Mouse (Mus musculus) MEL (cell line): Measurements from ENCODE around the gene Arhgap45. TPM values are rescaled to one million over a fixed set of nuclear protein-coding genes. Genes with fewer than 3 reads are reported as not detected.

Source experiments
- DNase-seq: peaks from one replicate; pipeline ENCODE4 v3.0.0; 2011; ENCODE audit warnings: low read depth, low spot score
- H3K27ac ChIP-seq: 2 replicates; pipeline ENCODE4 v1.5.1; 2012; ENCODE audit warnings: low read depth, mild to moderate bottlenecking, control low read depth, low read length, moderate library complexity; ENCODE audit not compliant: control insufficient read depth
- H3K27me3 ChIP-seq, 2 experiments: fragments of 150-350 bp in 1 of 2; sonication (generic) in 1 of 2; 2 replicates each; pipeline ENCODE4 v1.6.1; 2012; ENCODE audit warnings: low read length in 2 of 2, mild to moderate bottlenecking in 2 of 2, improper control_type of control experiment in 1 of 2, moderate library complexity in 1 of 2; ENCODE audit not compliant: insufficient read depth in 2 of 2, control insufficient read depth in 1 of 2
- H3K36me3 ChIP-seq, 2 experiments: 2 replicates each; pipeline ENCODE4 v1.6.1; 2012 to 2014; ENCODE audit warnings: low read length in 2 of 2, improper control_type of control experiment in 1 of 2, inconsistent platforms in 1 of 2, mild to moderate bottlenecking in 1 of 2; ENCODE audit not compliant: insufficient read depth in 2 of 2, control insufficient read depth in 1 of 2
- H3K4me1 ChIP-seq, 2 experiments: fragments of 150-350 bp in 1 of 2; sonication (generic) in 1 of 2; 2 replicates each; pipeline ENCODE4 v1.6.1; 2012; ENCODE audit warnings: low read length in 2 of 2, improper control_type of control experiment in 1 of 2, mild to moderate bottlenecking in 1 of 2; ENCODE audit not compliant: insufficient read depth in 2 of 2, control insufficient read depth in 1 of 2
- H3K4me3 ChIP-seq, 2 experiments: fragments of 150-350 bp in 1 of 2; sonication (generic) in 1 of 2; 2 replicates each; pipeline ENCODE4 v1.5.1; 2012; ENCODE audit warnings: low read depth in 2 of 2, low read length in 2 of 2, mild to moderate bottlenecking in 2 of 2, moderate library complexity in 2 of 2, control low read depth in 1 of 2, improper control_type of control experiment in 1 of 2; ENCODE audit not compliant: control insufficient read depth in 1 of 2, insufficient read depth in 1 of 2
- H3K79me2 ChIP-seq: 2 replicates; pipeline ENCODE4 v1.6.1; 2012; ENCODE audit warnings: mild to moderate bottlenecking, low read length, moderate library complexity; ENCODE audit not compliant: control insufficient read depth, poor library complexity, insufficient read depth
- H3K9ac ChIP-seq: 2 replicates; pipeline ENCODE4 v1.6.1; 2012; ENCODE audit warnings: low read depth, mild to moderate bottlenecking, control low read depth, low read length, moderate library complexity; ENCODE audit not compliant: control insufficient read depth, poor library complexity, severe bottlenecking
- H3K9me3 ChIP-seq: fragments of 150-350 bp; sonication (generic); replicated peaks from 2 replicates; pipeline ENCODE4 v1.6.1; 2012; ENCODE audit warnings: mild to moderate bottlenecking, low read length, improper control_type of control experiment, moderate library complexity; ENCODE audit not compliant: insufficient read depth
- BHLHE40 ChIP-seq: IDR thresholded peaks from 2 replicates; pipeline ENCODE4 v1.6.1; 2012; ENCODE audit warnings: low read depth, mild to moderate bottlenecking, inconsistent platforms, low read length, improper control_type of control experiment, borderline replicate concordance
- EP300 ChIP-seq, 2 experiments: IDR thresholded peaks; 2 replicates each; pipeline ENCODE4 v1.6.1; 2011; ENCODE audit warnings: improper control_type of control experiment in 2 of 2, low read length in 2 of 2, low read depth in 1 of 2, mild to moderate bottlenecking in 1 of 2
- GATA1 ChIP-seq: IDR thresholded peaks from 2 replicates; pipeline ENCODE4 v1.6.1; 2011; ENCODE audit warnings: low read depth, low read length, improper control_type of control experiment
- JUND ChIP-seq: IDR thresholded peaks from 2 replicates; pipeline ENCODE4 v1.6.1; 2011; ENCODE audit warnings: low read depth, mild to moderate bottlenecking, improper control_type of control experiment, low read length
- MAFK ChIP-seq: IDR thresholded peaks from 2 replicates; pipeline ENCODE4 v1.6.1; 2011; ENCODE audit warnings: low read depth, mild to moderate bottlenecking, low read length, improper control_type of control experiment, borderline replicate concordance
- MAX ChIP-seq: IDR thresholded peaks from 2 replicates; pipeline ENCODE4 v1.6.1; 2011; ENCODE audit warnings: low read length, improper control_type of control experiment
- MXI1 ChIP-seq: IDR thresholded peaks from 2 replicates; pipeline ENCODE4 v1.6.1; 2011; ENCODE audit warnings: mild to moderate bottlenecking, low read depth, low read length, improper control_type of control experiment
- MYC ChIP-seq: IDR thresholded peaks from 2 replicates; pipeline ENCODE4 v1.6.1; 2011; ENCODE audit warnings: low read depth, mild to moderate bottlenecking, low read length, improper control_type of control experiment, moderate library complexity
- NELFE ChIP-seq: IDR thresholded peaks from 2 replicates; pipeline ENCODE4 v1.6.1; 2011; ENCODE audit warnings: low read depth, low read length, improper control_type of control experiment
- POLR2AphosphoS2 ChIP-seq: IDR thresholded peaks from 2 replicates; pipeline ENCODE4 v1.6.1; 2011; ENCODE audit warnings: low read length, improper control_type of control experiment
- RAD21 ChIP-seq: IDR thresholded peaks from 2 replicates; pipeline ENCODE4 v1.6.1; 2011; ENCODE audit warnings: mild to moderate bottlenecking, low read depth, low read length, improper control_type of control experiment
- RCOR1 ChIP-seq: IDR thresholded peaks from 2 replicates; pipeline ENCODE4 v1.6.1; 2012; ENCODE audit warnings: low read depth, mild to moderate bottlenecking, inconsistent platforms, low read length, improper control_type of control experiment
- SIN3A ChIP-seq: IDR thresholded peaks from 2 replicates; pipeline ENCODE4 v1.6.1; 2012; ENCODE audit warnings: low read length, improper control_type of control experiment, inconsistent platforms
- SMC3 ChIP-seq: IDR thresholded peaks from 2 replicates; pipeline ENCODE4 v1.6.1; 2011; ENCODE audit warnings: low read depth, low read length, improper control_type of control experiment
- TAL1 ChIP-seq: IDR thresholded peaks from 2 replicates; pipeline ENCODE4 v1.6.1; 2012; ENCODE audit warnings: mild to moderate bottlenecking, inconsistent platforms, low read length, moderate library complexity, mixed read lengths
- UBTF ChIP-seq: IDR thresholded peaks from 2 replicates; pipeline ENCODE4 v1.6.1; 2012; ENCODE audit warnings: low read depth, mild to moderate bottlenecking, inconsistent platforms, low read length, improper control_type of control experiment, moderate library complexity, borderline replicate concordance; ENCODE audit not compliant: insufficient read depth
- ZMIZ1 ChIP-seq: IDR thresholded peaks from 2 replicates; pipeline ENCODE4 v1.6.1; 2012; ENCODE audit warnings: low read depth, mild to moderate bottlenecking, inconsistent platforms, low read length, improper control_type of control experiment, moderate library complexity
- polyA plus RNA-seq, 2 experiments: library from polyadenylated mRNA; stranded (reverse) in 1 of 2; unstranded in 1 of 2; fragments of >175 nt in 1 of 2; fragments of >200 nt in 1 of 2; gene quantifications; 2 replicates each; pipeline versions ENCODE4 v1.2.1 to v1.2.4; 2012; ENCODE audit warnings: low replicate concordance in 2 of 2, low read depth in 1 of 2; ENCODE audit not compliant: insufficient read length in 2 of 2, insufficient read depth in 1 of 2, missing spikeins in 1 of 2
- total RNA-seq: library from RNA; depleted of rRNA; stranded (reverse); fragments of 300-350 nt; gene quantifications from 2 replicates; pipeline ENCODE4 v1.2.3, GENCODE M21; 2012

Arhgap45 gene
- total and polyA plus RNA-seq, 3 experiments: 26.2 to 53.6 TPM; not detected in 1

- peaks cover 5% of the 10 kb centered on the region; the same call in 1 of the 2 replicates for H3K79me2 ChIP-seq
- peak overlapping the region; percentile 90 for H3K27ac ChIP-seq
- H3K36me3 ChIP-seq: peaks cover 0 to 17% of the 10 kb centered on the region in 2 experiments; a peak in 2 of 4 replicates
- H3K4me3 ChIP-seq: peak overlapping the region; percentile 73 to 88
- no peaks in the 10 kb centered on the region for H3K9me3 ChIP-seq
- H3K9ac ChIP-seq: peak overlapping the region; percentile 52
- H3K27me3 ChIP-seq: no peaks in the 10 kb centered on the region
- no peak for TF ChIP-seq EP300 (IDR thresholded peaks at IDR 0.05; ENCODE audit: low read depth in 1 of 2, low read length in 2 of 2)
- TF ChIP-seq MAFK: no peak
- no peak for TF ChIP-seq MAX
- no peak for TF ChIP-seq RAD21
- TF ChIP-seq TAL1: no peak
- TF ChIP-seq POLR2AphosphoS2: no peak
- no peak for TF ChIP-seq BHLHE40
- no peak for TF ChIP-seq NELFE
- H3K4me1 ChIP-seq: peaks cover 14 to 28% of the 10 kb centered on the region in 2 experiments
- DNase-seq: peak; percentile 45
Measured at GRCm38 (mm10) chr10:79997819-79998218, 18.6 kb upstream of the Arhgap45 start.

GRCm38 (mm10) chr10:80001945-80002344, 14.5 kb upstream of the Arhgap45 start:
- no peaks in the 10 kb centered on the region for H3K9me3 ChIP-seq
- H3K36me3 ChIP-seq: peaks cover 0 to 14% of the 10 kb centered on the region in 2 experiments; a peak in 2 of 4 replicates
- H3K27me3 ChIP-seq: no peaks in the 10 kb centered on the region
- H3K79me2 ChIP-seq: peaks cover 1% of the 10 kb centered on the region; the same call in 1 of the 2 replicates
- H3K4me3 ChIP-seq: no peak overlapping the region
- peaks cover 7 to 27% of the 10 kb centered on the region in 2 experiments for H3K4me1 ChIP-seq
- TF ChIP-seq MXI1 (no peak), UBTF (no peak), TAL1 (no peak), RCOR1 (no peak), ZMIZ1 (no peak), NELFE (no peak), SIN3A (no peak), SMC3 (no peak), RAD21 (no peak), MYC (no peak), GATA1 (no peak), JUND (no peak)
- no peak for DNase-seq
- no peak overlapping the region for H3K27ac ChIP-seq
- no peak overlapping the region for H3K9ac ChIP-seq
